Mouse (Mus musculus) MEL (cell line): Measurements from ENCODE around the gene Fkbp15. TPM values are rescaled to one million over a fixed set of nuclear protein-coding genes. Genes with fewer than 3 reads are reported as not detected.

Source experiments
- polyA plus RNA-seq, 2 experiments: library from polyadenylated mRNA; stranded (reverse) in 1 of 2; unstranded in 1 of 2; fragments of >175 nt in 1 of 2; fragments of >200 nt in 1 of 2; gene quantifications; 2 replicates each; pipeline versions ENCODE4 v1.2.1 to v1.2.4; 2012; ENCODE audit warnings: low replicate concordance in 2 of 2, low read depth in 1 of 2; ENCODE audit not compliant: insufficient read length in 2 of 2, insufficient read depth in 1 of 2, missing spikeins in 1 of 2
- total RNA-seq: library from RNA; depleted of rRNA; stranded (reverse); fragments of 300-350 nt; gene quantifications from 2 replicates; pipeline ENCODE4 v1.2.3, GENCODE M21; 2012; rRNA removed

Fkbp15 gene
- total and polyA plus RNA-seq, 3 experiments: 21.1 to 26.5 TPM; not detected in 1

Other genes with a start within 250 kb of the Fkbp15 start
- not detected in 2 replicates for gene Mup21, start 209.7 kb downstream of the Fkbp15 start, total RNA-seq
- gene Mup21, start 209.7 kb downstream of the Fkbp15 start, polyA plus RNA-seq: not detected
- not detected in 2 replicates for gene Zfp37, start 129.5 kb downstream of the Fkbp15 start, total RNA-seq
- not detected for gene Zfp37, start 129.5 kb downstream of the Fkbp15 start, polyA plus RNA-seq
- gene Slc31a2, start 98.0 kb downstream of the Fkbp15 start, total RNA-seq: 0.08 TPM in 1 of 2 replicates, not detected in the other
- gene Slc31a2, start 98.0 kb downstream of the Fkbp15 start, polyA plus RNA-seq: under 1 TPM in 1 of 2 experiments, not detected in 1; 0.25 TPM
- gene Slc31a1, start 179 bp upstream of the Fkbp15 start, total RNA-seq: 18.9 and 20.6 TPM in 2 replicates
- gene Slc31a1, start 179 bp upstream of the Fkbp15 start, polyA plus RNA-seq: 10 to 100 TPM; 37.5 to 46.5 TPM
- 80.9 and 81.4 TPM in 2 replicates for gene Cdc26, start 48.1 kb upstream of the Fkbp15 start, total RNA-seq
- 10 to 100 TPM in 1 of 2 experiments, not detected in 1; 80.4 TPM for gene Cdc26, start 48.1 kb upstream of the Fkbp15 start, polyA plus RNA-seq
- 24.4 and 26.9 TPM in 2 replicates for gene Prpf4, start 48.2 kb upstream of the Fkbp15 start, total RNA-seq
- gene Prpf4, start 48.2 kb upstream of the Fkbp15 start, polyA plus RNA-seq: 10 to 100 TPM in 1 of 2 experiments, not detected in 1; 37.9 TPM
- 0.10 and 0.15 TPM in 2 replicates for gene Rnf183, start 74.7 kb upstream of the Fkbp15 start, total RNA-seq
- under 1 TPM in 1 of 2 experiments, not detected in 1; 0.25 TPM for gene Rnf183, start 74.7 kb upstream of the Fkbp15 start, polyA plus RNA-seq
- 0.85 and 1.9 TPM in 2 replicates for gene Wdr31, start 110.3 kb upstream of the Fkbp15 start, total RNA-seq
- gene Wdr31, start 110.3 kb upstream of the Fkbp15 start, polyA plus RNA-seq: under 1 TPM in 1 of 2 experiments, not detected in 1; 0.91 TPM
- gene Bspry, start 119.5 kb upstream of the Fkbp15 start, total RNA-seq: 0.13 and 0.19 TPM in 2 replicates
- under 1 TPM in 1 of 2 experiments, not detected in 1; 0.50 TPM for gene Bspry, start 119.5 kb upstream of the Fkbp15 start, polyA plus RNA-seq
- 3.5 and 4.0 TPM in 2 replicates for gene Hdhd3, start 142.9 kb upstream of the Fkbp15 start, total RNA-seq
- gene Hdhd3, start 142.9 kb upstream of the Fkbp15 start, polyA plus RNA-seq: 1 to 10 TPM in 1 of 2 experiments, not detected in 1; 6.0 TPM
- gene Alad, start 159.4 kb upstream of the Fkbp15 start, total RNA-seq: 199 and 213 TPM in 2 replicates
- 100 to 1,000 TPM in 1 of 2 experiments, not detected in 1; 386 TPM for gene Alad, start 159.4 kb upstream of the Fkbp15 start, polyA plus RNA-seq
- 51.4 and 63.6 TPM in 2 replicates for gene Pole3, start 164.5 kb upstream of the Fkbp15 start, total RNA-seq
- 100 to 1,000 TPM in 1 of 2 experiments, not detected in 1; 103 TPM for gene Pole3, start 164.5 kb upstream of the Fkbp15 start, polyA plus RNA-seq
- 0.12 TPM in 1 of 2 replicates, not detected in the other for gene 4933430I17Rik, start 164.8 kb upstream of the Fkbp15 start, total RNA-seq
- gene 4933430I17Rik, start 164.8 kb upstream of the Fkbp15 start, polyA plus RNA-seq: under 1 TPM in 1 of 2 experiments, not detected in 1; 0.43 TPM
- not detected in 2 replicates for gene Rgs3, start 199.3 kb upstream of the Fkbp15 start, total RNA-seq
- gene Rgs3, start 199.3 kb upstream of the Fkbp15 start, polyA plus RNA-seq: not detected